Mouse (Mus musculus) midbrain, embryonic 12.5 days (tissue): ENCODE results near the gene Sec24d. TPM values are rescaled to one million over a fixed set of nuclear protein-coding genes. Genes with fewer than 3 reads are reported as not detected.
A peak's percentile ranks its signal among the peaks of the same experiment; 100 is the strongest.

Source experiments
- ATAC-seq: fragments of 200-750 bp; cut with Nextera tagmentation; 2 replicates; pipeline ENCODE4 v1.8.0; 2017; ENCODE audit warnings: low read depth, moderate TSS enrichment, moderate library complexity; ENCODE audit not compliant: low FRiP score
- H3K27ac ChIP-seq: fragments of 300-500 bp; sonication (generic); replicated peaks from 2 replicates; pipeline ENCODE4 v1.5.1; 2016; ENCODE audit warnings: mild to moderate bottlenecking
- H3K27me3 ChIP-seq: fragments of 300-500 bp; sonication (generic); 2 replicates; pipeline ENCODE4 v1.6.1; 2016; ENCODE audit warnings: mild to moderate bottlenecking
- H3K36me3 ChIP-seq: fragments of 300-500 bp; sonication (generic); 2 replicates; pipeline ENCODE4 v1.6.1; 2016
- H3K4me1 ChIP-seq: fragments of 300-500 bp; sonication (generic); 2 replicates; pipeline ENCODE4 v1.6.1; 2016
- H3K4me2 ChIP-seq: fragments of 300-500 bp; sonication (generic); replicated peaks from 2 replicates; pipeline ENCODE4 v1.6.1; 2016; ENCODE audit warnings: mild to moderate bottlenecking, moderate library complexity
- H3K4me3 ChIP-seq: fragments of 300-500 bp; sonication (generic); 2 replicates; pipeline ENCODE4 v1.5.1; 2016; ENCODE audit warnings: mild to moderate bottlenecking
- H3K9ac ChIP-seq: fragments of 300-500 bp; sonication (generic); replicated peaks from 2 replicates; pipeline ENCODE4 v1.6.1; 2016; ENCODE audit warnings: mild to moderate bottlenecking, moderate library complexity
- H3K9me3 ChIP-seq: fragments of 300-500 bp; sonication (generic); 2 replicates; pipeline ENCODE4 v1.6.1; 2016; ENCODE audit warnings: mild to moderate bottlenecking
- WGBS: fragments of 180-500 bp; shearing (Covaris S2); methylation state at CpG from one replicate; pipeline ENCODE4 v1.1.7; 2016; 5-methylcytosine and 5-hydroxymethylcytosine counted together
- polyA plus RNA-seq: library from polyadenylated mRNA; unstranded; fragments of >200 nt; fragmentation: Nextera tagmentation; extraction: Ambion mirVana; gene quantifications from 2 replicates; pipeline ENCODE4 v1.2.1, GENCODE M21; 2016

The Sec24d gene
- polyA plus RNA-seq, 1 experiment from 2014 or later = 23.4 TPM

- Histone ChIP-seq H3K4me1 (no peaks in the 10 kb centered on the region), H3K9me3 (no peaks in the 10 kb centered on the region), H3K4me2 (no peak overlapping the region), H3K36me3 (no peaks in the 10 kb centered on the region), H3K4me3 (no peak overlapping the region), H3K27ac (no peak overlapping the region), H3K9ac (no peak overlapping the region), H3K27me3 (no peaks in the 10 kb centered on the region)
- 79% methylated on average over 11 of the region's 11 CpGs for WGBS
- no peak for ATAC-seq
Observed at GRCm38 (mm10) chr3:123256181-123257101, 10.8 kb upstream of the Sec24d start.

GRCm38 (mm10) chr3:123258709-123259108 is 8.5 kb upstream of the Sec24d start:
- Histone ChIP-seq H3K4me1 (no peaks in the 10 kb centered on the region), H3K27me3 (no peaks in the 10 kb centered on the region), H3K4me3 (no peak overlapping the region), H3K4me2 (no peak overlapping the region), H3K9me3 (0 out of 2 replicates have a peak, but pooled peaks cover 2% of the 10 kb centered on the region), H3K27ac (no peak overlapping the region), H3K36me3 (no peaks in the 10 kb centered on the region), H3K9ac (no peak overlapping the region)
- ATAC-seq = no peak
- WGBS = 83% methylated on average over 4 of the region's 4 CpGs

DNA sequence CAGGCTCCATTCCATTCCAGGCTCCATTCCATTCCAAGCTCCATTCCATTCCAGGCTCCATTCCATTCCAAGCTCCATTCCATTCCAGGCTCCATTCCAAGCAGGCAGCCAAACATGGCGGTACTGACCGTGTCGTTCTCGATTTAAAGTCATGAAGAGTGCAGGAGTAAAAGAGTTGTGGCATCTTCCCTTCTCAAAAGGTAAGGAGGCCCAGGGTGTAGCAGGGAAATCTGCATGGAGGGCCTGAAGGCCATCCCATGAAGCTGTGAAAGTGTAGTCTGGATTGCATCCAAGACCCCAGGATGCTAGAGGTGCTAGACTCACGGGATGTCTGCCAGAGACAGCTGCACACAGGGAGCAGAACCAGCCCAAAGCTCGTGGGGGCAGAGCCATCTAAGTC is 2.5 kb upstream of the Sec24d start:
- no peak for ATAC-seq
- WGBS = 58% methylated on average over 6 of the region's 6 CpGs
- H3K27me3 ChIP-seq = peaks cover 36% of the 10 kb centered on the region
- no peak overlapping the region for H3K27ac ChIP-seq
- H3K36me3 ChIP-seq = no peaks in the 10 kb centered on the region
- H3K9ac ChIP-seq = no peak overlapping the region
- H3K4me1 ChIP-seq = 0 out of 2 replicates have a peak, but pooled peaks cover 2% of the 10 kb centered on the region
- no peak overlapping the region for H3K4me3 ChIP-seq
- no peak overlapping the region for H3K4me2 ChIP-seq
- H3K9me3 ChIP-seq = 0 out of 2 replicates have a peak, but pooled peaks cover 2% of the 10 kb centered on the region

DNA sequence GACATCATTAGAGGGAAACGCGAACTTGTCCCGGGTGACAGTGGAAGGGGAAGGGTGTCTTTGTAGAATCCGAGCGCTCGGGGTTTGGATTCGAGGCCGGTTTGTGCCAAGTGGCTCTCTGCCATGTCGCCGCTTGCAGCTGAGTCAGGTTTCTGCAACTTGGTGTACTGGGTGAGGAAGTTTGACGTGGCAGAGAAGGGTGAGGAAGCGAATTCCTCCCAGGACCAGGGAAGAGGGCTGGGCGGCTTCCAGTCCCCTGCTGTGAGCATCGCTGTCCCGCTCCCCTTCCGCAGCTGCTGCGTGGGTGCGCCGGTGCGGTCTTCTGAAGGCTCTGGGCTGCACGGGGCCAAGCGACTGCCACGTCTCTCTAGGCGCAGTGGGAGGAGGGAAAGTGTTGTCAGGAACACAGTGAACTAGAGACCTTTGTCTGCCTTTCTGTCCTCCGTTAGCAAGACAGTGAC is 516 bp downstream of the Sec24d start:
- 1% methylated on average over 25 of the region's 25 CpGs for WGBS
- Histone ChIP-seq H3K4me1 (0 out of 2 replicates have a peak, but pooled peaks cover 2% of the 10 kb centered on the region), H3K4me2 (peak overlapping the region; percentile 97), H3K9me3 (no peaks in the 10 kb centered on the region), H3K36me3 (no peaks in the 10 kb centered on the region), H3K4me3 (peak overlapping the region; percentile 84), H3K27me3 (peaks cover 36% of the 10 kb centered on the region), H3K27ac (no peak overlapping the region), H3K9ac (peak overlapping the region; percentile 50)
- ATAC-seq = peak; percentile 61

DNA sequence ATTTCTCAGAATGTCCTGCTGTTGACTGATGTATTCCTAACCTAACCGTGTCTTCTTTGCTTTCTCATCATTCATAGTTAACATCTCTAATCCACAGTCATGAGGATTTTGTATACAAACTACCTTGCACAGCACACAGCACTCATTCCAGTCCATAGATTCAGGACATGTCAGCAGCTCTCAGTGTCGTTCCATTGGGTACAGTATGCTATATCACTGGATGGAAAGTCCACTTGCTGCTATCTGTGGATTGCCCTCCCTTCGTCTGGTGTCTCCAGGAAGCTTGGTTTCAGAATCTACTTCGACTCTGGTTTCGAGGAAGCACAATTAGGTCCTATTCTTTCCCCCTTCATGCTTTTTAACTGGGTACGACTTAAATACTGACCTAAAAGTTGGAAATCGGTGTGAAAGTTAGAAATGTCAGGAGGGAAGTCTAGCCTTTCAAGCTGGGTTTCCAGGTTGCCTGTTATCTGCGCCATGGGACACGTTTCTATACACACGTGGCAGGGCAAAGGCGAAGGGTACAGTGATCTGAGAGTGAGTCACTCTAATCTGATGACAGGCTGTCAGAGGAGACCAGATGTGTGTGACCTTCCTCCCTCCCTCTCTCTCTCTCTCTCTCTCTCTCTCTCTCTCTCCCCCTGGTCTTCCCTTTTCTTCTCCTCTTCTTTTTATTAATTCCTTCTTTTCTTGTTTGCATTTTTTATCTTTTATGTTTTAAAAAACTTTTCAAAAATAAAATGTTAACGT is 15.8 kb downstream of the Sec24d start:
- Histone ChIP-seq H3K9ac (no peak overlapping the region), H3K4me3 (no peak overlapping the region), H3K27ac (no peak overlapping the region), H3K4me1 (no peaks in the 10 kb centered on the region), H3K4me2 (no peak overlapping the region), H3K9me3 (no peaks in the 10 kb centered on the region), H3K36me3 (no peaks in the 10 kb centered on the region), H3K27me3 (no peaks in the 10 kb centered on the region)
- ATAC-seq = no peak
- WGBS = 89% methylated on average over 12 of the region's 12 CpGs

GRCm38 (mm10) chr3:123284284-123284683 is 17.0 kb downstream of the Sec24d start:
- Histone ChIP-seq H3K27me3 (no peaks in the 10 kb centered on the region), H3K4me2 (no peak overlapping the region), H3K9ac (no peak overlapping the region), H3K36me3 (no peaks in the 10 kb centered on the region), H3K4me3 (no peak overlapping the region), H3K4me1 (no peaks in the 10 kb centered on the region), H3K27ac (no peak overlapping the region), H3K9me3 (no peaks in the 10 kb centered on the region)
- 93% methylated on average over 5 of the region's 5 CpGs for WGBS
- ATAC-seq = no peak

DNA sequence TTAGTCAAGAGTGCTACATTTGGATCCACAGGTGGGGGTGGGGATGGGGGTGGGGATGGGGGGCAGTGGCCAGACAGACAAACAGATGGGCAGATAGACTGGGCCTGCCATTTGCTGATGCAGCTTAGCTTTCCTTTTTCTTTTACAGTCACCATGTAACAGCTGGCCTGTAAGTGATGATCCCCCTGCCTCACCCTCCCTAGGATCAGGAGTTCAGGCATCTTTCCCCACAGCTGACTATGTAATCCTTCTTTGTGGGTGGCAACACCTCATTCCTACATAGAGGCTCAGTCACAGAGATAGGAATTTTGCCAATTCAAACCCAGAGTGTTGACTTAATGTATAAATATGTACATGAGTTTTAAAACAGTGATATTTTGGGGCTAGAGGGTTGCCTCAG is 18.4 kb downstream of the Sec24d start:
- Histone ChIP-seq H3K4me3 (no peak overlapping the region), H3K9ac (no peak overlapping the region), H3K9me3 (no peaks in the 10 kb centered on the region), H3K4me2 (no peak overlapping the region), H3K4me1 (no peaks in the 10 kb centered on the region), H3K27ac (no peak overlapping the region), H3K36me3 (no peaks in the 10 kb centered on the region), H3K27me3 (no peaks in the 10 kb centered on the region)
- ATAC-seq = no peak

DNA sequence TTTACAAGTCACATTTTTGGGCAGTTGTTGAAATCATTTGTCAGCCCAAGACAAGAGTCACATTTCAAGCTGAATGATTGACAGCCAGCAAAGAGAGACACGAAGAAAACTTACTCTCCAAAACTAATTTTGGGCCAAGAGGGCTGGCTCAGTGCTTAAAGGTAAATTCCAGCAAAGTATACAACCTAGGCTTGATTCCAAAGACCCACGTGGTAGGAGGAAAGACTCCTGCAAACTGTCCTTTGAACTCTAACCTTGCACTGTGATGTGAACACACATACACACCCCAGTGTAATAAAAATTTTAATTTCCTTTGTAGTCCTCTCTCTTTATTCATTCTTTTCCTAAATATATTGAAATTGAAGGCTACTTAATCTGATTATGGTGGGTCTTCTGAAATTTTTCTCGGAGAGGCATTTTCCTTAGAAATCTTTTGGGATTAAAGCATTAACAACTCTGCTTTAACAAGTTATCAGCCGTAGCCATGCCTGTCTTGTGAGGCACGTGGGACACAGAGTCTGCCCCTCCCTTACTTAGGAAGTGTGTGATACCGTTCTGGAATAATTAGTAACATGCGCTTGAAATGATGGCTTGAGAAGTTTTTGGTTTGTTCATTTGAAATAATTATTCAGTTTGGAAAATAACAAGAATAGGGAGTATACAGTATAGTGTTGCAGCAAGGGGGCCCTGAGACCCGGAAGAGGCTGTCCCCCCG is 21.8 kb downstream of the Sec24d start:
- WGBS = 42% methylated on average over 9 of the region's 9 CpGs
- H3K27ac ChIP-seq = no peak overlapping the region
- H3K4me1 ChIP-seq = no peaks in the 10 kb centered on the region
- no peak for ATAC-seq
- H3K9me3 ChIP-seq = no peaks in the 10 kb centered on the region
- no peaks in the 10 kb centered on the region for H3K36me3 ChIP-seq
- no peak overlapping the region for H3K9ac ChIP-seq
- H3K4me3 ChIP-seq = no peak overlapping the region
- H3K4me2 ChIP-seq = no peak overlapping the region
- H3K27me3 ChIP-seq = no peaks in the 10 kb centered on the region

DNA sequence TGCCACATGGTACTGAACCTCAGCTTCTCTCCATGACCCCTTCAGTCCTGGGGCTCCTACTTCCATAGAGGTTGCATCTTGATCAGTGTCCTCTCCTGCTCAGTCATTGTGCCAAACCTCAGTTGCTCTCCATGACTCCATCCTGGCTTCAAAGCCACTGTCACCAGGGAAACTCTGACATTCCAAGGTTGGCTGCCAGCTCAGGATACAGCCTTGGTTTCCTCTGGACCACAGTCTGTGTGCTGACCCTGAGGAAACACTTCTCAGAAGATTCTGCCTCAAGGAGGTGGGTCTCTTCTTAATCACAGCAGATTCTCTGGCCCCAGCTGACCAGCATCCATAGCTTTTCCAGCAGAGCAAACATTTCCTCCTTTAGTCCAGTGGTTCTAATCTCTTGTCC is 24.4 kb downstream of the Sec24d start:
- ATAC-seq = no peak

DNA sequence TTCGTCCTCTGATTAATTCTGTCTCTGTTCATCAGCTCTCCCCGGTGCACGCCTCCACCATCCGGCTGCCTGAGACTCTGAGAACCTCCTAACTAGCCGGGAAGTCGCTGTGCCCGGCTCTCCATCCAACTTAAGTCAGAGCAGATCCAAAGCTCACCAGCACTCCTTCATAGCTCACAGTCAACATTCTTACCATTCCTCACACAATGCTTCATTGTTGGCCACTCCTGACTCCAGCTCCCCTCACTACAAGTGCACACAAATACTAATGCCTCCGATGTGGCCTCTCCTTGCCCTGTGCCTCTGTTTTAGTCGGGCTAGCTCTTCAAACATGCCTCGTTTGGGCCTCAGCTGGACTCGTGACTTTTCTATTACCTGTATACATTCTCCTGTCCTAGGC is 29.4 kb downstream of the Sec24d start:
- no peak overlapping the region for H3K9ac ChIP-seq
- no peak overlapping the region for H3K4me2 ChIP-seq
- no peak overlapping the region for H3K27ac ChIP-seq
- no peaks in the 10 kb centered on the region for H3K36me3 ChIP-seq
- 72% methylated on average over 11 of the region's 11 CpGs for WGBS
- H3K4me3 ChIP-seq = no peak overlapping the region
- no peaks in the 10 kb centered on the region for H3K4me1 ChIP-seq
- H3K9me3 ChIP-seq = no peaks in the 10 kb centered on the region
- no peaks in the 10 kb centered on the region for H3K27me3 ChIP-seq
- no peak for ATAC-seq

More for the DNA sequence above, 24.4 kb downstream of the Sec24d start:
- H3K4me2 ChIP-seq = no peak overlapping the region
- H3K27ac ChIP-seq = no peak overlapping the region
- no peak overlapping the region for H3K4me3 ChIP-seq
- no peaks in the 10 kb centered on the region for H3K36me3 ChIP-seq
- H3K27me3 ChIP-seq = no peaks in the 10 kb centered on the region
- no peaks in the 10 kb centered on the region for H3K4me1 ChIP-seq
- no peaks in the 10 kb centered on the region for H3K9me3 ChIP-seq
- H3K9ac ChIP-seq = no peak overlapping the region

- no peaks in the 10 kb centered on the region; the same call in 1 of the 2 replicates for H3K9me3 ChIP-seq
- H3K27ac ChIP-seq = no peak overlapping the region
- H3K9ac ChIP-seq = no peak overlapping the region
- WGBS = 93% methylated on average over 9 of the region's 9 CpGs
- no peaks in the 10 kb centered on the region for H3K36me3 ChIP-seq
- no peak for ATAC-seq
- H3K4me1 ChIP-seq = no peaks in the 10 kb centered on the region
- no peak overlapping the region for H3K4me3 ChIP-seq
- no peak overlapping the region for H3K4me2 ChIP-seq
- no peaks in the 10 kb centered on the region for H3K27me3 ChIP-seq
Observed at GRCm38 (mm10) chr3:123298283-123298682, 31.0 kb downstream of the Sec24d start.

GRCm38 (mm10) chr3:123301521-123301920 is 34.3 kb downstream of the Sec24d start:
- H3K27me3 ChIP-seq = no peaks in the 10 kb centered on the region
- no peaks in the 10 kb centered on the region for H3K4me1 ChIP-seq
- no peak for ATAC-seq
- no peak overlapping the region for H3K4me2 ChIP-seq
- no peak overlapping the region for H3K9ac ChIP-seq
- H3K4me3 ChIP-seq = no peak overlapping the region
- H3K27ac ChIP-seq = no peak overlapping the region
- 95% methylated on average over 2 of the region's 2 CpGs for WGBS
- H3K36me3 ChIP-seq = no peaks in the 10 kb centered on the region
- H3K9me3 ChIP-seq = no peaks in the 10 kb centered on the region; the same call in 1 of the 2 replicates
